In the genomic region with DNA sequence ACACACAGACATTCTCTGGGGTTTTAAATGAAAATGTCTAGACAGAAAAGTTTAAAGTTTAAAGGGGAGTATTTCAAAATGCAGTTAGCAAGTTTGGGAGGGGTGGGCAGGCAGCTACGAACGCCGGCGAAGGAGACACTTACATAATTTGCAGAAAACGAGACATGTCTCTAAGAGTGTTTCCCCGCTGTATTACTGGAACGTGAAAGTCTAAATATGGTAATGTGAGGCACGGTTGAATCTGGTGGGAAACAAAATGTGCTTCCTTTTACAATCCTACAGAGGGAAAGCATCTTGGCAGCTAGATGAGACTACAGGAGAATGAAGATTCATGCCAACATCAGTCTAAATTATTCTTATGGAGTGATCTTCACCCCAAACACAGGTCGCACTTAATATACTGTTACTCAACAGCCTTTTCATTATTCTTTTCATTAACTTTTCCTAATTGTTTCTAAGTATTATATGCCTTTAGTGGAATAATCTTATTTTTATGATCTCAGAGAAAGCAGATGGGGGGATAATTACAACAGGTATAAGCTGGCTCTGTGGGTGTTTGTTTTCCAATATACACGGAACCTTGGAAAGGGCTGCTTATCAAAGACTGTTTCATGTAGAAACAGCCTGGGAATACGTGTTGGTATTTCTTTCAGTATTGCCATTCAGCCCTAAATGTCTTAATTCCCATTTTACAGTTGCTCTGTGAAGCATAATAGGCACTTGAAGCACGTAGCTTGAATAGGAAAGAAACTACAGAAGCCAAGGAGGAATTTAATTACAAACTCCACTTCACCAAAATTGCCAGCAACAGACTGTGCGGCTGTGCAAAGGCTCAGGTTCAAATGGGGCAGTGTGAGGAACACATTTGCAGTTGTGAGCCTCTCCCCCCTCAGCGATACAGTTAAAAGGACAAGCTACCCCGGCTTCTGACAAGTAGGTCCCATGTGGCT, we compare ENCODE assay signal across 22 mouse cellular contexts.
A peak's percentile ranks its signal among the peaks of the same experiment; 100 is the strongest.
DNase-seq lines count a peak whose midpoint lies in the region; ATAC-seq and TF ChIP-seq lines count a peak whose summit lies in the region.
"Had no signal": no experiment of that assay in that cellular context is flagged by ENCODE, and none has a peak within 500 bp of the region (broad histone marks: within the 10 kb centered on the region; RNA-seq: fewer than 3 reads in every experiment).

No protein-coding gene starts in this region.

- ATAC-seq in embryonic facial prominence, embryonic 13.5 days (ENCODE audit: insufficient number of reproducible peaks, insufficient read depth, low FRiP score, low TSS enrichment, low read depth) = no peak
- peak; percentile 70 for ATAC-seq in forebrain, embryonic 15.5 days (replicated peaks)
- ATAC-seq: activated CD4-positive, CD25-positive, alpha-beta regulatory T cell, adult 4 months had no signal

- 0 out of 2 replicates have a peak overlapping the region, but pooled peaks have one; percentile 23 for H3K27ac ChIP-seq in embryonic facial prominence, embryonic 13.5 days
- no peak overlapping the region for H3K27ac ChIP-seq in embryonic facial prominence, embryonic 10.5 days (replicated peaks)
- no peak overlapping the region for H3K27ac ChIP-seq in CH12.LX (ENCODE audit: insufficient read depth, low read depth)
- H3K27ac ChIP-seq in forebrain, embryonic 15.5 days (replicated peaks) = no peak overlapping the region; the same call in 1 of the 2 replicates
- H3K27ac ChIP-seq: embryonic facial prominence, embryonic 12.5 days; heart, embryonic 15.5 days; liver, embryonic 15.5 days; midbrain, embryonic 12.5 days; neural tube, embryonic 12.5 days had no signal

- no peaks in the 10 kb centered on the region for H3K27me3 ChIP-seq in embryonic facial prominence, embryonic 13.5 days
- no peaks in the 10 kb centered on the region for H3K27me3 ChIP-seq in embryonic facial prominence, embryonic 10.5 days (replicated peaks; ENCODE audit: low read depth, poor library complexity, severe bottlenecking)
- H3K27me3 ChIP-seq in CH12.LX (replicated peaks) = no peaks in the 10 kb centered on the region
- no peaks in the 10 kb centered on the region for H3K27me3 ChIP-seq in forebrain, embryonic 15.5 days
- H3K27me3 ChIP-seq: embryonic facial prominence, embryonic 12.5 days; heart, embryonic 15.5 days; liver, embryonic 15.5 days; midbrain, embryonic 12.5 days; neural tube, embryonic 12.5 days had no signal

- H3K4me1 ChIP-seq in embryonic facial prominence, embryonic 13.5 days = peaks cover 6% of the 10 kb centered on the region; the same call in 1 of the 2 replicates
- no peaks in the 10 kb centered on the region for H3K4me1 ChIP-seq in embryonic facial prominence, embryonic 10.5 days
- H3K4me1 ChIP-seq in CH12.LX (ENCODE audit: control insufficient read depth in 1 of 2, insufficient read depth in 2 of 2) = peaks cover 8 to 26% of the 10 kb centered on the region in 2 experiments; a peak in 3 of 4 replicates
- peaks cover 28% of the 10 kb centered on the region for H3K4me1 ChIP-seq in forebrain, embryonic 15.5 days
- H3K4me1 ChIP-seq: liver, embryonic 15.5 days; neural tube, embryonic 12.5 days had no signal

- no peak overlapping the region for H3K4me2 ChIP-seq in embryonic facial prominence, embryonic 13.5 days
- no peak overlapping the region for H3K4me2 ChIP-seq in CH12.LX (ENCODE audit: insufficient read depth, low read depth, poor library complexity, severe bottlenecking)
- H3K4me2 ChIP-seq in forebrain, embryonic 15.5 days (replicated peaks) = no peak overlapping the region
- H3K4me2 ChIP-seq: embryonic facial prominence, embryonic 12.5 days; heart, embryonic 15.5 days; liver, embryonic 15.5 days; midbrain, embryonic 12.5 days; neural tube, embryonic 12.5 days had no signal

- intact Hi-C loops in left cerebral cortex, postnatal 14 days (cut with DNase I) = loop anchor here (10.0 kb wide), 1 partner anchor 124 kb away; no protein-coding TSS in a partner anchor
- intact Hi-C loops in left cerebral cortex, postnatal 4 days (cut with DNase I) = no loop called here

- dilution Hi-C loops in CH12.LX (cut with MboI; ENCODE audit: extremely low pct_ligation_motif_present, extremely low pct_unique_long_range_greater_than_20kb, low sequenced_read_pairs) = no loop called here

- TF ChIP-seq CTCF in CH12.LX (conservative IDR thresholded peaks at IDR 0.05 in 1 of 2, IDR thresholded peaks at IDR 0.05 in 1 of 2; ENCODE audit: low read depth in 2 of 2, low read length in 2 of 2) = no peak

- no peak overlapping the region for H3K4me3 ChIP-seq in embryonic facial prominence, embryonic 13.5 days
- no peak overlapping the region for H3K4me3 ChIP-seq in embryonic facial prominence, embryonic 10.5 days
- H3K4me3 ChIP-seq in CH12.LX (replicated peaks in 1 of 3; ENCODE audit: low read depth in 2 of 3, low read length in 2 of 3, poor library complexity in 1 of 3) = no peak overlapping the region
- H3K4me3 ChIP-seq in forebrain, embryonic 15.5 days = no peak overlapping the region
- H3K4me3 ChIP-seq: embryonic facial prominence, embryonic 12.5 days; heart, embryonic 15.5 days; liver, embryonic 15.5 days; midbrain, embryonic 12.5 days; neural tube, embryonic 12.5 days had no signal

- no peaks in the 10 kb centered on the region for H3K79me2 ChIP-seq in CH12.LX (replicated peaks; ENCODE audit: control insufficient read depth, extremely low read depth, insufficient read depth, poor library complexity, severe bottlenecking)

- H3K9me3 ChIP-seq in embryonic facial prominence, embryonic 13.5 days = no peaks in the 10 kb centered on the region
- no peaks in the 10 kb centered on the region for H3K9me3 ChIP-seq in embryonic facial prominence, embryonic 10.5 days
- H3K9me3 ChIP-seq in CH12.LX (replicated peaks; ENCODE audit: low read length) = no peaks in the 10 kb centered on the region
- no peaks in the 10 kb centered on the region for H3K9me3 ChIP-seq in forebrain, embryonic 15.5 days
- H3K9me3 ChIP-seq: embryonic facial prominence, embryonic 12.5 days; heart, embryonic 15.5 days; liver, embryonic 15.5 days; midbrain, embryonic 12.5 days; neural tube, embryonic 12.5 days had no signal

- no peak for TF ChIP-seq RAD21 in CH12.LX (IDR thresholded peaks at IDR 0.05; ENCODE audit: low read depth, low read length)

- TF ChIP-seq EP300 in CH12.LX (IDR thresholded peaks at IDR 0.05; ENCODE audit: low read length) = no peak

- H3K9ac ChIP-seq in embryonic facial prominence, embryonic 13.5 days = no peak overlapping the region
- no peak overlapping the region for H3K9ac ChIP-seq in CH12.LX (ENCODE audit: insufficient read depth, low read depth)
- H3K9ac ChIP-seq in forebrain, embryonic 15.5 days (replicated peaks) = no peak overlapping the region
- H3K9ac ChIP-seq: embryonic facial prominence, embryonic 12.5 days; heart, embryonic 15.5 days; liver, embryonic 15.5 days; midbrain, embryonic 12.5 days; neural tube, embryonic 12.5 days had no signal

- WGBS in embryonic facial prominence, embryonic 13.5 days = 68% methylated on average over 15 of the region's 15 CpGs
- WGBS in embryonic facial prominence, embryonic 10.5 days = 88% methylated on average over 15 of the region's 15 CpGs
- WGBS in forebrain, embryonic 15.5 days = 20% methylated on average over 15 of the region's 15 CpGs

- DNase-seq in embryonic facial prominence, embryonic 10.5 days (ENCODE audit: low spot score) = no peak
- DNase-seq in left cerebral cortex, postnatal 14 days (ENCODE audit: low spot score in 2 of 2) = peak; percentile 52 to 74
- no peak for DNase-seq in left cerebral cortex, postnatal 4 days
- DNase-seq in CH12.LX (ENCODE audit: extremely low read depth) = no peak
- no peak for DNase-seq in T-cell, adult 2 months (ENCODE audit: low spot score)
- DNase-seq in cerebellum, adult 18-20 months = no peak
- DNase-seq: adrenal gland, postnatal 25 days; cerebellum, adult 11 months; cerebellum, postnatal 36 days; heart, adult 18-20 months; kidney, adult 18-20 months; kidney, postnatal 4 days; lung, postnatal 14 days; thymus, postnatal 4 days had no signal

- TF ChIP-seq POLR2A in CH12.LX (IDR thresholded peaks at IDR 0.05; ENCODE audit: low read depth, low read length) = no peak

- in situ Hi-C loops in CH12.LX (cut with MboI; ENCODE audit: low pct_ligation_motif_present, low pct_unique_long_range_greater_than_20kb, low sequenced_read_pairs) = no loop called here

- no peaks in the 10 kb centered on the region for H3K36me3 ChIP-seq in embryonic facial prominence, embryonic 13.5 days
- no peaks in the 10 kb centered on the region for H3K36me3 ChIP-seq in embryonic facial prominence, embryonic 10.5 days (replicated peaks)
- no peaks in the 10 kb centered on the region for H3K36me3 ChIP-seq in CH12.LX (replicated peaks in 1 of 2; ENCODE audit: control insufficient read depth in 1 of 2, insufficient read depth in 1 of 2, low read length in 1 of 2)
- no peaks in the 10 kb centered on the region for H3K36me3 ChIP-seq in forebrain, embryonic 15.5 days
- H3K36me3 ChIP-seq: embryonic facial prominence, embryonic 12.5 days; heart, embryonic 15.5 days; liver, embryonic 15.5 days; midbrain, embryonic 12.5 days; neural tube, embryonic 12.5 days had no signal

TF ChIP-seq in CH12.LX, 34 proteins besides CTCF, POLR2A, EP300 and RAD21:
- TF ChIP-seq SIN3A (IDR thresholded peaks at IDR 0.05; ENCODE audit: low read length) = no peak
- TF ChIP-seq HCFC1 (IDR thresholded peaks at IDR 0.05; ENCODE audit: low read depth, low read length) = no peak
- TF ChIP-seq BHLHE40 (IDR thresholded peaks at IDR 0.05; ENCODE audit: low read depth, low read length) = peak; percentile 25; the same call in 1 of the 2 replicates

Comparison
In these comparisons a context has a peak if more than half of its experiments do, and no peak if none do; other contexts are left out.
1. DNase-seq: peak in left cerebral cortex, postnatal 14 days (2 of 2); none in embryonic facial prominence, embryonic 10.5 days (single experiment), left cerebral cortex, postnatal 4 days (single experiment), CH12.LX (single experiment), T-cell, adult 2 months (single experiment) and cerebellum, adult 18-20 months (0 of 2).